Mouse (Mus musculus): ENCODE results near the gene C1qtnf2. TPM values are rescaled to one million over a fixed set of nuclear protein-coding genes. Genes with fewer than 3 reads are reported as not detected.

Gene C1qtnf2
- total RNA-seq, 2 experiments from 2014 or later, result 1.0 to 1.9 TPM

GRCm38 (mm10) chr11:43528683-43529499, 54.8 kb downstream of the C1qtnf2 start, which contains the start of gene Ccnjl:
Gene Ccnjl (plus strand): TSS chr11:43528784.
- peak in 1 of 2 experiments; percentile 59 for DNase-seq (ENCODE audit: extremely low spot score in 1 of 2, low spot score in 1 of 2)

- DNase-seq (ENCODE audit: extremely low spot score in 1 of 2, low spot score in 1 of 2), result no peak
Measured at GRCm38 (mm10) chr11:43530043-43530442, 56.0 kb downstream of the C1qtnf2 start.

GRCm38 (mm10) chr11:43531619-43532018, 57.5 kb downstream of the C1qtnf2 start:
- no peak for DNase-seq (ENCODE audit: extremely low spot score in 1 of 2, low spot score in 1 of 2)

GRCm38 (mm10) chr11:43537074-43537473, 63.0 kb downstream of the C1qtnf2 start:
- no peak for DNase-seq (ENCODE audit: extremely low spot score in 1 of 2, low spot score in 1 of 2)

GRCm38 (mm10) chr11:43539863-43540262, 65.8 kb downstream of the C1qtnf2 start:
- no peak for DNase-seq (ENCODE audit: extremely low spot score in 1 of 2, low spot score in 1 of 2)

Other genes starting within 250 kb of the C1qtnf2 start
- gene Pttg1, start 48.0 kb upstream of the C1qtnf2 start, total RNA-seq (2021), result 10 to 100 TPM; 26.6 to 28.0 TPM
- gene Slu7, start 40.5 kb upstream of the C1qtnf2 start, total RNA-seq (2021), result 10 to 100 TPM; 50.0 to 52.5 TPM
- 10 to 100 TPM in 1 of 2 experiments, 1 to 10 TPM in 1; 9.3 to 13.1 TPM for gene Ccnjl, start 54.5 kb downstream of the C1qtnf2 start, total RNA-seq (2021)
- 1 to 10 TPM; 1.5 to 1.6 TPM for gene 4933415A04Rik, start 112.8 kb downstream of the C1qtnf2 start, total RNA-seq (2021)
- gene Fabp6, start 127.3 kb downstream of the C1qtnf2 start, total RNA-seq (2021), result not detected
- 10 to 100 TPM; 66.8 to 72.4 TPM for gene Pwwp2a, start 207.7 kb downstream of the C1qtnf2 start, total RNA-seq (2021)

Data from layer of hippocampus, postnatal 25 days (tissue).